Mouse (Mus musculus): ENCODE measurements around the gene Atcay.
"Not testable (repeated sequence)": the region's sequence is repeated elsewhere in the genome, so short reads cannot be mapped to it uniquely, and the experiment has no call there.

The Atcay gene

GRCm38 (mm10) chr10:81180946-81181345, 49.7 kb downstream of the Atcay start:
- no peak for DNase-seq (ENCODE audit: extremely low spot score, low spot score)

DNA sequence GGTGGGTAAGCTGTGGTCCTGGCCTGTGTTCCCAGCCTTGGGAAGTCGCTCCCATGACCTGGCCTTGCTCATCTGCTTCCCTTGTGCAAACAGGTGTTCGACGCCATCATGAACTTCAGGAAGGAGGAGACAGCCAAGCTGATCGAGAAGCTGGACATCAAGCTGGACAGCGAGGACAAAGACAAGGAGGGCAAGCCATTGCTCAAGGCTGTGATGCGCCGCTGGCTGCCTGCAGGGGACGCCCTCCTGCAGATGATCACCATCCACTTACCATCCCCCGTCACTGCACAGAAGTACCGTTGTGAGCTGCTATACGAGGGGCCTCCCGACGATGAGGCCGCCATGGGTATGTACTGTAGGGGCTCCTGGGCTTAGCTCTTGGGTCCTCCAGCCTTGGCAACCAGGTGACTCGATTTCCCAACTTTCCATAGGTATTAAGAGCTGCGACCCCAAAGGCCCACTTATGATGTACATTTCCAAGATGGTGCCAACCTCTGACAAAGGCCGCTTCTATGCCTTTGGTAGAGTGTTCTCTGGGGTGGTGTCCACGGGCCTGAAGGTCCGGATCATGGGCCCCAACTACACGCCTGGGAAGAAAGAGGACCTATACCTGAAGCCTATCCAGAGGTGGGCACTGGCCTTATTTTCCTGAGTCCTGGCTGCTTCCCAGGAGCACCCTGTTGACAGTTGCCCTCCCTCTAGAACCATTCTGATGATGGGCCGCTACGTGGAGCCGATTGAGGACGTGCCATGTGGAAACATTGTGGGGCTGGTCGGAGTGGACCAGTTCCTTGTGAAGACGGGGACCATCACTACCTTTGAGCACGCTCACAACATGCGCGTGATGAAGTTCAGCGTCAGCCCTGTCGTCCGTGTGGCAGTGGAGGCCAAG, 50.9 kb downstream of the Atcay start:
- DNase-seq (ENCODE audit: extremely low spot score, low spot score) = no peak

GRCm38 (mm10) chr10:81178927-81179326, 51.7 kb downstream of the Atcay start:
- DNase-seq (ENCODE audit: extremely low spot score, low spot score) = no peak

- DNase-seq (ENCODE audit: extremely low spot score, low spot score) = no peak
Observed at GRCm38 (mm10) chr10:81177958-81178712, 52.5 kb downstream of the Atcay start.

DNA sequence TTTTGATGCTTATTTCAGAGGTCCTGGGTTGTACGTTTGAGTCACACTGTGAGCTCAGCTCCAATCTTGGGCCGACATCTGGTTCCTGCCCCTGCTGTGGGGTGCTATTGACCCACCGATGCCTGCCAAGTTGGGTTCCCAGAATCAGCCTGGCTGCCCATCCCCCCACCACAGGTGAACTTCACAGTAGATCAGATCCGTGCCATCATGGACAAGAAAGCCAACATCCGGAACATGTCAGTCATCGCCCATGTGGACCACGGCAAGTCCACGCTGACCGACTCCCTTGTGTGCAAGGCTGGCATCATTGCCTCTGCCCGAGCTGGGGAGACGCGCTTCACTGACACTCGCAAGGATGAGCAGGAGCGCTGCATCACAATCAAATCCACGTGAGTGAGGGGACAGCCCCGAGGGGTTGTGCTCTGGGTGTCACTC, 53.1 kb downstream of the Atcay start:
- no peak for DNase-seq (ENCODE audit: extremely low spot score, low spot score)

- DNase-seq (ENCODE audit: extremely low spot score, low spot score) = peak; percentile 98
Observed at GRCm38 (mm10) chr10:81176466-81177271, 54.0 kb downstream of the Atcay start, which contains the start of gene Eef2. Gene Eef2, plus strand, starts transcription at chr10:81176631.

GRCm38 (mm10) chr10:81175936-81176465, 54.6 kb downstream of the Atcay start:
- DNase-seq (ENCODE audit: extremely low spot score, low spot score) = no peak

DNA sequence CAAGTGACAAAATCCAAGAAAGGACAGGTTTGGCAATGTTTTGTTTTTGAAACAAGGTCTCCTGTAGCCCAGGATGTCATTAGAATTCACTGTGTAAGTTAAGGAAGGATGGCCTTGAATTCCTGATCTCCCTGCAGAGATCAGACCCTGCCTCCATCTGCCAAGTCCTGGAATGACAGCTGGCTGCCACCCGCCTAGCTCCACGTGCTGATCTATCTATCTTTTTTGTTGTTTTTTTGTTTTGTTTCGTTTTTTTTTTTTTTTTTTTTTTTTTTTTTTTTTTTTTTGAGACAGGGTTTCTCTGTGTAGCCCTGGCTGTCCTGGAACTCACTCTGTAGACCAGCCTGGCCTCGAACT, 55.3 kb downstream of the Atcay start:
- DNase-seq (ENCODE audit: extremely low spot score, low spot score) = not testable (repeated sequence)

DNA sequence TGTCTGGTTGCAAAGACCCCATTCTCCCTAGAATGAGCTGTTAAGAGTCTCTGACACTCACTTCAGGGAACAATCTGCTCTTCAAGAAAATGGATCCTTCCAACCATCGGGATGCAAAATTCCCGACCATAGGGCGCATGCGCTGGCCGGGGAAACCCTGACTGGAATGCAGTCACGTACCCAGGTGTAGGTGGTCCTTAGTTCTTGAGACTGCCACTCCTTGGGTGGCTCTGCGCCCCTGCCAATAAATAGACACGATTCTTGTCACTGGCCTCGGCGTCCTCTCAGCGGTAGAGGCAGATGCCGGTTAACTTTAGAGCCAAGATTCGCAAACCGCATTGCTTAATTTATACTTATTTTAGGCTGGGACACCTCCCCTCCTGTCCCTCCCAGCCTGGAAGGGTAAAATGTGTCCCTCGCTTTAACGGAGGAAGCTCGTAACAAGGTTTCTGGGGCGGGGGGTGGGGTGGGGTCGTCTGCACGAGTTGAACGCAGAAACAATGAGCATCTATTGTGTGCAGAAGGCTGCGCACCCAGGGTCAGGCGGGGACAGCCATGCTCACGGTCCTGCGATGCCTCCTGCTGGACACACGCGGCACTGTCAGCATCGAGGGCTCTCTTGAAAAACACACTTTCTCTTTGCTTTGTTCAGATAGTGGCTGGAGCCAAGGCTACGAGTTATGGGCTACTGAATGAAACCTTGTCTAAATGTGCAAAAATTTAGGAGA, 55.9 kb downstream of the Atcay start:
- DNase-seq (ENCODE audit: extremely low spot score, low spot score) = peak; percentile 92

GRCm38 (mm10) chr10:81173132-81173531, 57.5 kb downstream of the Atcay start:
- peak; percentile 86 for DNase-seq (ENCODE audit: extremely low spot score, low spot score)

GRCm38 (mm10) chr10:81169411-81169900, 61.2 kb downstream of the Atcay start:
- not testable (repeated sequence) for DNase-seq (ENCODE audit: extremely low spot score, low spot score)

GRCm38 (mm10) chr10:81168521-81169244, 62.0 kb downstream of the Atcay start:
- peak; percentile 65 for DNase-seq (ENCODE audit: extremely low spot score, low spot score)

DNA sequence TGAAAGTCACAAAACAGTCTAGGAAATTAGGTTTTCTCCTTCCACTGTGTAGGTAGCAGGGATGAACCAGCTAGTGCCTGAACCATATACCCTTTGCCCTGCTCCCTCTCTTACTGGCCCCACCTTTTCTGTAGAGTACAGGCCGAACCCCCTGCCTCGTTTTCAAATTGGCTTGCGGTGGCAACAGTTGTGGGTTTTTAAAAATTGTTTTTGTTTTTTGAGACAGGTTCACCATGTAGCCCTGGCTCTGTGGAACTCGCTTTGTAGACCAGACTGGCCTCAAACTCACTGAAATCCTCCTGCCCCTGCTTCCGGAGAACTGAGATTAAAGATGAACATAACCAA, 62.6 kb downstream of the Atcay start:
- peak; percentile 59 for DNase-seq (ENCODE audit: extremely low spot score, low spot score)

DNA sequence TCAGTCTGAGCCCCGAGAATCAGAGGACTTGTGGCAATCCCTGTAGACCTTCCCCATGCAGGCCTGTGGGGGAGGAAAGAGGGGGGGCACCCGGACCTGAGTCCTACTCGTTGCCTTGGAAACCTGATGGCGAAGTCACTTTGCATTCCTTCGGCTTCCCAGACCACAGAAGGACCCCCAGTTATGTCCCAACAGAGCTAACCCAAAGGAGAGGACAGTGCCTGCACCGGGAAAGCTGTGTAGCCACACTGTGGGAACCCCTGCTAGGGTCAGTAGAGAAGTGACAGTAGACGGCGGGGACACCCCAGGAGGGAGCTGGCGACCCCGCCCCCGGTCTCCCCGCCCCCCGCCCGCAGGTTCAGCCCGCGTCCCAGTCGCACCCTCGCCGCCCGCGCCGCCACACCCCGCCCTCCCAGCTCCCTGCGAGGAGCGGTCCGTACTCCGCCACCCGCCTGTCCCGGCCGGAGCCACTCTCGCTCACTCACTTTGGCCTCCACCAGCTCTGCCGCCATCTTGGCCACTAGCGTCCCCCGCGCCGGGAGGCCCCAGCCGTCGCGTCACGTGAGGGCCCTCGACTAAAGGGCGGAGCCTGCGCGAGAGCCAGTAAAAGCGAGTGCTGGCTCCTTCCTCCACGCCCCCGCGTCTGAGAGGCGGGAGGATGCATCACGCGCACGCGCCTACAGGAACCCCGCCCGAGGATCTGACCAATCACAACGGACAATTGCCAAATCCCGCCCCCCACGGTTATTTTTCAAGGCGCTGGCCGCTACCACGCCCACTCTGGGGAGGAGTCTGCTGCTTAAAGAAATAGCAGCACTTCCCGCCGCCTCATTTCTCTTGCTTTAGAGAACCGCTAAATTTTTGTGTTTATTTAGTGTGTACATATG, 63.2 kb downstream of the Atcay start, which contains the start of gene Pias4:
Pias4 (minus strand) TSS at position 724 of the 887 bp plus-strand sequence.
- DNase-seq (ENCODE audit: extremely low spot score, low spot score) = peak; percentile 99

DNA sequence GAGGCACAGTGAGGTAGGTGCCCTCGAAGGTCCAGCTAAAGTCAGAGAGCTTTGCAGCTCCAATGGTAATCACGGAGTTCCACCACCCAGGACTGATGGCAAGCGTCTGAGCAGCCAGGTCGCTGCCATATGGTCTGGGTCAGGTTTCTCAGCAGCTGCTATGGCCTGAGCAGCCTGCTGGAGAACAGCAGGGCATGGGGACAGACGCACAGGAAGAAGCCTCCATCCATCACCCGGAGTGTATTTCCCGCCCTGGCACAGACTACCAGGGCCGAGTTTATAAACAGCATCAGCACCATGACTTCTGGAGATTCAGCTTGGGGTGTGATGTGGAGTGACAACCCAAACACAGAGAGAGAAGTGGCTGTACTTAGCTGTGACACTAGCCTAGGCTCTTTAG, 65.5 kb downstream of the Atcay start:
- no peak for DNase-seq (ENCODE audit: extremely low spot score, low spot score)

- no peak for DNase-seq (ENCODE audit: extremely low spot score, low spot score)
Observed at GRCm38 (mm10) chr10:81162318-81162652, 68.3 kb downstream of the Atcay start.

- peak; percentile 43 for DNase-seq (ENCODE audit: extremely low spot score, low spot score)
Observed at GRCm38 (mm10) chr10:81161602-81162317, 68.9 kb downstream of the Atcay start.

DNA sequence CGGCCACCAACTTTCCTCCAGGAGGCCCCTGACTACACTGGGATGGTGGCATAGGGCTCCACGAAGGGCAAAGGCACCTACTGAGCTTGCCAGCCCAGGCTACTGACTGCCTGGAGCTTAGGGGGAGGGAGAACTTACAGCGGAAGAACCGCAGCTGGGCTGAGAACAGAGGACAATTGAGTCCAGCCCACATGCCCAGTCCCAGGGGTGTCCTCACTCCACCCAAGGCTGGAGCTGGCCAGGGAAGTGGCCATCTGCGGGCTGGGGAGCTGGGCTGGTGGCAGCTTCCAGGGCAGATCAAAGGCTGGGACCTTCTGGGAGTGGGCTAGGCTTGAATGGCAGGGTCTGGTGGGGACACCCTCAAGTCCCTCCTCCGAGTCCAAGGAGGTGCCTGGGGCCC, 75.9 kb downstream of the Atcay start:
- DNase-seq (ENCODE audit: extremely low spot score, low spot score) = no peak
